Comparison of ENCODE assay signal across 14 mouse cellular contexts in genomic region chr12:74092546-74092945, GRCm38 (mm10).
"Had no signal": no experiment of that assay in that cellular context is flagged by ENCODE, and none has a peak within 500 bp of the region (broad histone marks: within the 10 kb centered on the region; RNA-seq: fewer than 3 reads in every experiment).

No protein-coding gene starts in this region.

- H3K27ac ChIP-seq: kidney, postnatal 0 days; limb, embryonic 12.5 days; liver, embryonic 14.5 days; neural tube, embryonic 15.5 days had no signal

- H3K36me3 ChIP-seq: limb, embryonic 12.5 days; neural tube, embryonic 15.5 days had no signal

- H3K4me1 ChIP-seq: limb, embryonic 12.5 days had no signal

- H3K27me3 ChIP-seq: limb, embryonic 12.5 days; neural tube, embryonic 15.5 days had no signal

- H3K4me3 ChIP-seq: limb, embryonic 12.5 days; myocyte; neural tube, embryonic 15.5 days had no signal

- H3K4me2 ChIP-seq: limb, embryonic 12.5 days; neural tube, embryonic 15.5 days had no signal

- H3K9ac ChIP-seq: limb, embryonic 12.5 days; liver, embryonic 14.5 days; neural tube, embryonic 15.5 days had no signal

- H3K9me3 ChIP-seq: limb, embryonic 12.5 days; neural tube, embryonic 15.5 days had no signal

- DNase-seq: kidney, adult 9 months; kidney, postnatal 36 days; layer of hippocampus, adult 9-11 months; layer of hippocampus, postnatal 36 days; lung, adult 18-20 months; right cerebral cortex, postnatal 4 days; spleen, adult 18-20 months; thymus, adult 18-20 months; thymus, postnatal 25 days had no signal
